Mouse (Mus musculus) limb, embryonic 15.5 days (tissue): Measurements from ENCODE around the gene Gm47985. TPM values are rescaled to one million over a fixed set of nuclear protein-coding genes. Genes with fewer than 3 reads are reported as not detected.

Experiments used
- ATAC-seq: fragments of 200-750 bp; cut with Nextera tagmentation; 2 replicates; pipeline ENCODE4 v1.8.0; 2017; ENCODE audit warnings: low read depth, moderate TSS enrichment; ENCODE audit not compliant: insufficient number of reproducible peaks, low FRiP score, low TSS enrichment
- H3K27ac ChIP-seq: fragments of 300-500 bp; sonication (generic); 2 replicates; pipeline ENCODE4 v1.5.1; 2015; ENCODE audit warnings: moderate library complexity, mild to moderate bottlenecking, inconsistent platforms
- H3K27me3 ChIP-seq: fragments of 300-500 bp; sonication (generic); 2 replicates; pipeline ENCODE4 v1.6.1; 2015; ENCODE audit warnings: inconsistent platforms
- H3K36me3 ChIP-seq: fragments of 300-500 bp; sonication (generic); 2 replicates; pipeline ENCODE4 v1.6.1; 2015; ENCODE audit warnings: inconsistent platforms
- H3K4me1 ChIP-seq: fragments of 300-500 bp; sonication (generic); 2 replicates; pipeline ENCODE4 v1.6.1; 2015; ENCODE audit warnings: inconsistent platforms
- H3K4me2 ChIP-seq: fragments of 300-500 bp; sonication (generic); 2 replicates; pipeline ENCODE4 v1.6.1; 2015; ENCODE audit warnings: mild to moderate bottlenecking, inconsistent platforms
- H3K4me3 ChIP-seq: fragments of 300-500 bp; sonication (generic); 2 replicates; pipeline ENCODE4 v1.5.1; 2015; ENCODE audit warnings: mild to moderate bottlenecking, inconsistent platforms
- H3K9ac ChIP-seq: fragments of 300-500 bp; sonication (generic); 2 replicates; pipeline ENCODE4 v1.6.1; 2015; ENCODE audit warnings: inconsistent platforms
- H3K9me3 ChIP-seq: fragments of 300-500 bp; sonication (generic); 2 replicates; pipeline ENCODE4 v1.6.1; 2016; ENCODE audit warnings: inconsistent platforms
- WGBS: fragments of 180-500 bp; shearing (Covaris S2); methylation state at CpG from one replicate; pipeline ENCODE4 v1.1.7; 2015; 5-methylcytosine and 5-hydroxymethylcytosine counted together
- polyA plus RNA-seq: library from polyadenylated mRNA; unstranded; fragments of >200 nt; fragmentation: Nextera tagmentation; extraction: Ambion mirVana; gene quantifications from 2 replicates; pipeline ENCODE4 v1.2.1, GENCODE M21; 2015

Gm47985 gene
- polyA plus RNA-seq, 1 experiment from 2014 or later: not detected

DNA sequence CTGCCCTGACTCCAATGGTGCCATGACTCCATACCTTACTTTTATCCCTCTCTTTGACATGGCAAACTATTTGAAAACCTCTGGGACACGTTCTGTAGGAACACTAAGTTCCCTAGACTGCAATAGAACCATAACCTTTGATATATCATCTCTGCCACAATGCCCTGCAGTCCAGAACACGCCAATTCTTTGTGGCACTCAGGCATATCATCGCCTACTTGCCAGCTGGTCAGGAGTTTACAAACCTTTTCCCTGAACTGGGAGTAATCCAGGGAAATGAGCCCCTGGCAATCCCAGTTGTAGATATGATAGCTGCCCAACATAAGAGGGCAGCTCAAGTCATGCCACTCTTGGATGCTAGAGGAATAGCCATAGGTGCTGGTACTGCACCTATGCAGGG is 50.0 kb downstream of the Gm47985 start:
- Histone ChIP-seq H3K9ac (no peak overlapping the region), H3K4me3 (no peak overlapping the region), H3K27me3 (no peaks in the 10 kb centered on the region), H3K27ac (no peak overlapping the region), H3K36me3 (no peaks in the 10 kb centered on the region), H3K9me3 (no peaks in the 10 kb centered on the region), H3K4me2 (no peak overlapping the region), H3K4me1 (0 out of 2 replicates have a peak, but pooled peaks cover 3% of the 10 kb centered on the region)
- no peak for ATAC-seq
- WGBS: 80% methylated on average over 3 of the region's 3 CpGs

DNA sequence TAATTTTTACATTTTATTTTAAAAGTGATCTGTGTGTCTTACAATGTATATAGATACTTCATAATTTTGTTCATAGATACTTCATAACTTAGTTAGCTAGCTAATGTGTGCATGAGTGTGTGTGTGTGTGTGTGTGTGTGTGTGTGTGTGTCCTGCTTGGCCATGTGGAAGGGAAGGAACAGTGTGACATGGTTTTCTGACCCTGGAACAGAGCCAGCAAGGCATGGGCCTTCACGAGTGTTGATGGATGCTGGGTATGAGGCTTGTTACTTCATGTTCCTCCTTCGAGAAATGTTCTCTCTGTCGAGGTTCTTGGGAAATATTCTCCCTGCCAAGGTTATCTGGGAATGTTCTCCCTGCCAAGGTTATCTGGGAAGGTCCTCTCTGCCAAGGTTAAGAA is 51.4 kb downstream of the Gm47985 start:
- Histone ChIP-seq H3K4me3 (no peak overlapping the region), H3K27me3 (no peaks in the 10 kb centered on the region), H3K4me2 (no peak overlapping the region), H3K27ac (no peak overlapping the region), H3K36me3 (no peaks in the 10 kb centered on the region), H3K9me3 (no peaks in the 10 kb centered on the region), H3K4me1 (0 out of 2 replicates have a peak, but pooled peaks cover 3% of the 10 kb centered on the region), H3K9ac (no peak overlapping the region)
- WGBS: 72% methylated on average over 3 of the region's 3 CpGs
- ATAC-seq: no peak

Other genes with a start within 250 kb of the Gm47985 start
- gene Hmcn1, start 189.1 kb upstream of the Gm47985 start, polyA plus RNA-seq: 18.7 and 20.4 TPM in 2 replicates
- gene Gm8947, start 9.8 kb downstream of the Gm47985 start, polyA plus RNA-seq: not detected in 2 replicates
- 0.19 and 0.38 TPM in 2 replicates for gene Gm47995, start 15.9 kb downstream of the Gm47985 start, polyA plus RNA-seq
- not detected in 2 replicates for gene 3110040M04Rik, start 21.6 kb downstream of the Gm47985 start, polyA plus RNA-seq
- 0.15 TPM in 1 of 2 replicates, not detected in the other for gene Gm47996, start 27.6 kb downstream of the Gm47985 start, polyA plus RNA-seq
- gene Ivns1abp, start 161.9 kb downstream of the Gm47985 start, polyA plus RNA-seq: 225 and 245 TPM in 2 replicates
- 21.6 and 25.1 TPM in 2 replicates for gene Swt1, start 245.9 kb downstream of the Gm47985 start, polyA plus RNA-seq
- gene Trmt1l, start 246.0 kb downstream of the Gm47985 start, polyA plus RNA-seq: 37.9 and 40.2 TPM in 2 replicates